Mouse (Mus musculus): ENCODE measurements around the gene Nupl1. TPM values are rescaled to one million over a fixed set of nuclear protein-coding genes. Genes with fewer than 3 reads are reported as not detected.

Gene Nupl1
- total RNA-seq, 2 experiments from 2014 or later = 0.23 TPM; not detected in 1

- no peak overlapping the region for H3K27ac ChIP-seq
- no peak for DNase-seq (ENCODE audit: low spot score in 2 of 2)
- H3K4me3 ChIP-seq = no peak overlapping the region
- TF ChIP-seq CTCF (conservative IDR thresholded peaks at IDR 0.05) = no peak
Measured at GRCm38 (mm10) chr14:60209166-60209565, 42.1 kb downstream of the Nupl1 start.

GRCm38 (mm10) chr14:60204993-60205392 is 46.2 kb downstream of the Nupl1 start:
- Histone ChIP-seq H3K4me3 (no peak overlapping the region), H3K27ac (no peak overlapping the region)
- no peak for DNase-seq (ENCODE audit: low spot score in 2 of 2)
- TF ChIP-seq CTCF (conservative IDR thresholded peaks at IDR 0.05) = no peak

- Histone ChIP-seq H3K4me3 (no peak within 1 kb of the TSS), H3K27ac (no peak within 1 kb of the TSS)
- TF ChIP-seq CTCF (conservative IDR thresholded peaks at IDR 0.05) = no peak
- DNase-seq (ENCODE audit: low spot score in 2 of 2) = no peak
Measured at GRCm38 (mm10) chr14:60196884-60197283, 54.3 kb downstream of the Nupl1 start, which contains the start of gene Atp8a2. TSS of gene Atp8a2 (minus strand) at chr14:60197179.

GRCm38 (mm10) chr14:60195999-60196398 is 55.2 kb downstream of the Nupl1 start:
- DNase-seq (ENCODE audit: low spot score in 2 of 2) = no peak
- TF ChIP-seq CTCF (conservative IDR thresholded peaks at IDR 0.05) = no peak
- Histone ChIP-seq H3K27ac (no peak overlapping the region), H3K4me3 (no peak overlapping the region)

- H3K27ac ChIP-seq = no peak overlapping the region
- no peak for DNase-seq (ENCODE audit: low spot score in 2 of 2)
- TF ChIP-seq CTCF (conservative IDR thresholded peaks at IDR 0.05) = no peak
- no peak overlapping the region for H3K4me3 ChIP-seq
Measured at GRCm38 (mm10) chr14:60194606-60195005, 56.6 kb downstream of the Nupl1 start.

- DNase-seq (ENCODE audit: low spot score in 2 of 2) = peak in 1 of 2 experiments; percentile 4
- Histone ChIP-seq H3K27ac (peak overlapping the region; percentile 32; the same call in 1 of the 2 replicates), H3K4me3 (no peak overlapping the region)
- TF ChIP-seq CTCF (conservative IDR thresholded peaks at IDR 0.05) = no peak
Measured at GRCm38 (mm10) chr14:60189771-60190170, 61.5 kb downstream of the Nupl1 start.

- no peak for DNase-seq (ENCODE audit: low spot score in 2 of 2)
- no peak for TF ChIP-seq CTCF (conservative IDR thresholded peaks at IDR 0.05)
- Histone ChIP-seq H3K4me3 (no peak overlapping the region), H3K27ac (no peak overlapping the region)
Measured at GRCm38 (mm10) chr14:60188201-60188825, 62.9 kb downstream of the Nupl1 start.

- DNase-seq (ENCODE audit: low spot score in 2 of 2) = no peak
- TF ChIP-seq CTCF (conservative IDR thresholded peaks at IDR 0.05) = peak; percentile 59
- Histone ChIP-seq H3K4me3 (no peak overlapping the region), H3K27ac (no peak overlapping the region)
Measured at GRCm38 (mm10) chr14:60181306-60181705, 69.9 kb downstream of the Nupl1 start.

- Histone ChIP-seq H3K27ac (no peak overlapping the region), H3K4me3 (peak overlapping the region; percentile 80)
- DNase-seq (ENCODE audit: low spot score in 2 of 2) = no peak
- no peak for TF ChIP-seq CTCF (conservative IDR thresholded peaks at IDR 0.05)
Measured at GRCm38 (mm10) chr14:60178571-60178955, 72.7 kb downstream of the Nupl1 start.

GRCm38 (mm10) chr14:60177614-60178570 is 73.3 kb downstream of the Nupl1 start:
- Histone ChIP-seq H3K27ac (peak overlapping the region; percentile 93), H3K4me3 (peak overlapping the region; percentile 80)
- DNase-seq (ENCODE audit: low spot score in 2 of 2) = peak; percentile 23 to 27
- TF ChIP-seq CTCF (conservative IDR thresholded peaks at IDR 0.05) = no peak

GRCm38 (mm10) chr14:60176891-60177613 is 74.2 kb downstream of the Nupl1 start:
- Histone ChIP-seq H3K27ac (peak overlapping the region; percentile 93), H3K4me3 (peak overlapping the region; percentile 80)
- TF ChIP-seq CTCF (conservative IDR thresholded peaks at IDR 0.05) = no peak
- DNase-seq (ENCODE audit: low spot score in 2 of 2) = peak; percentile 33 to 56

- peak overlapping the region; percentile 80 for H3K4me3 ChIP-seq
- no peak for DNase-seq (ENCODE audit: low spot score in 2 of 2)
- H3K27ac ChIP-seq = peak overlapping the region; percentile 93; the same call in 1 of the 2 replicates
- TF ChIP-seq CTCF (conservative IDR thresholded peaks at IDR 0.05) = no peak
Measured at GRCm38 (mm10) chr14:60176469-60176890, 74.8 kb downstream of the Nupl1 start.

Data from layer of hippocampus, adult 2 months (tissue).